Mouse (Mus musculus) gastrocnemius, adult 8-10 months (tissue): ENCODE measurements around the gene Gm20388. TPM values are rescaled to one million over a fixed set of nuclear protein-coding genes. Genes with fewer than 3 reads are reported as not detected.
"Not testable (repeated sequence)": the region's sequence is repeated elsewhere in the genome, so short reads cannot be mapped to it uniquely, and the experiment has no call there.

ENCODE experiments used
- DNase-seq, 2 experiments: peaks; one replicate each; pipeline ENCODE4 v3.0.0; 2022; ENCODE audit warnings: low spot score in 2 of 2
- total RNA-seq, 4 experiments: library from RNA; stranded (reverse); gene quantifications; 2 replicates each; pipeline ENCODE4 v1.2.4; 2022

The Gm20388 gene
- total RNA-seq, 4 experiments from 2014 or later: 4.4 to 20.0 (median 7.9) TPM; not detected in 1

DNA sequence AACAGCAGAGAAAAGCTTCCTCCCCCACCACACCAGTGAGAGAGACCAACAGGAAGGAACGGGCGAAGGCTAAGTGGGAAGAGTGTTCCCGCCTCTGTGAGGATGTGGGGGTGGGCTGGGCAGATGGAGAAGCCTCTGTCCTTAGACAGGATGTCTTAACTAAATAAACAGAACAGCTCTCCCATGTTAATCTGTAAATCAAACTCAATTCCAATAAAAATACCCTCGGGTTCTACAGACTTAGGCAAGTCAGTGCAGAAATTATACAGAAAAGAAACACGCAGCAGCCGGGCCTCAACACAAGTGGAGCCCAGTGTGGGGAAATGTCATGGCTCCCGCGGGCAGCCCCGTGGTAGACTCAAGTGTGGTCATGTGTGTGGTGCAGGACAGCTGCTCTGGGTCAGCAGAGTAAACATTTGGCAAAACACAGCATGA lies 3240.1 kb downstream of the Gm20388 start:
- DNase-seq: no peak

- no peak for DNase-seq
Observed at GRCm38 (mm10) chr8:123155177-123155576, 3244.5 kb downstream of the Gm20388 start.

DNA sequence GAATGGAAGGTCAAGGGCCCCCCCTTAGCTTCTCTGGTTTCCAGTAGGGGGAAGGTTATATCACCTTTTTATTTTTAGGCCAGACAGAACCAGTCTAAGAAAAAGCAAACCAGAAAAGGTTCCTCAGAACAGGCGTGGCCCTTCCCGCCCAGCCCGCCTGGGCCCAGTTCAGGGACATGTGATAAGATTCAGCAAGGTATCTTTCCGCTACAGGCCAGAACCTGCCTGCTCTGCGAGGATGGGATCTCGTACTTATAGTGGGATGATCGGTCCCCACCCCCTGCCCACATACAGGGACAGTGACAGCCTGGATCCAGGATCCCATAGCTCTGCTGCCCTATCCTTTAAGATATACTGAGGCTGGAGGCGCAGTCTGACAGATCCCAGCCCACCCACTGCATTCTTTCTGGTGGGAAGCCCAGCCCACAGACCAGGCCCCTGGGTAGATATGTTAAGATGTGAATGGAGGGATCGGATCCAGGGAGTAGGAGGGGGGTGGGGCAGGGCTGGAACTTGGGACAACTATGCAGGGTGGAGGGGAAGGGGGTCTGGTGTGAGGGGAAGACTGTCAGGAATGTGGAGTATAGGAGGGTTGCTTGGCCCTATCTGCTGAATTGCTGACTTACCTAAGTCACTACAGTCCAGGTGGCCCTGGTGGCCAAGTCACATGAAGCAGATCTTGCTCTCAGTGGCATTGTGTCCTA lies 3245.6 kb downstream of the Gm20388 start:
- DNase-seq: no peak

GRCm38 (mm10) chr8:123157888-123158465 lies 3247.3 kb downstream of the Gm20388 start, which contains the start of gene Sult5a1:
Gene Sult5a1 (minus strand): TSS chr8:123158315.
- DNase-seq: peak in 1 of 2 experiments; percentile 3

GRCm38 (mm10) chr8:123181391-123181790 lies 3270.8 kb downstream of the Gm20388 start:
- DNase-seq: peak; percentile 56 to 59

GRCm38 (mm10) chr8:123185566-123186409 lies 3275.1 kb downstream of the Gm20388 start, which contains the start of gene Dpep1:
Gene Dpep1 (plus strand): TSS chr8:123186242.
- peak; percentile 45 to 56 for DNase-seq

GRCm38 (mm10) chr8:123188006-123188405 lies 3277.4 kb downstream of the Gm20388 start:
- DNase-seq: no peak

- DNase-seq: no peak
Observed at GRCm38 (mm10) chr8:123188841-123189240, 3278.2 kb downstream of the Gm20388 start.

- peak; percentile 67 to 72 for DNase-seq
Observed at GRCm38 (mm10) chr8:123190678-123191077, 3280.0 kb downstream of the Gm20388 start.

DNA sequence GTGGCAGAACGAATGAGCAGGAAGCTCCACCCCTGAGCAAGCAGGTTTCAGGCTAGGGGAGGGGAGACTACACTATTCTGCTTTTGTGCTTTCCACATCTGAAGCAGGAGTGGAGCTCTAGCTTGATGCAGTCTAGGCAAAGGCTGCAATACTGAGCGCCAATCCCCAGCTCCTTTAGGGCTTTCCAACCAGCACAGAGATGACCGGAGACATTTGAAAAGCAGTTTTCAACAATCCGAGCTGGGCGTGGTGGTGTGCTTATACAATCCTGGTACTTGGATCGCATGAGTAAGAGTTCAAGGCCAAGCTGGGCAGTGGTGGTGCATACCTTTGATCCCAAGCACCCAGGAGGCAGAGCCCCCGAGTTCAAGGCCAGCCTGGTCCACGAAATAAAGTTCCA lies 3281.3 kb downstream of the Gm20388 start:
- no peak for DNase-seq

DNA sequence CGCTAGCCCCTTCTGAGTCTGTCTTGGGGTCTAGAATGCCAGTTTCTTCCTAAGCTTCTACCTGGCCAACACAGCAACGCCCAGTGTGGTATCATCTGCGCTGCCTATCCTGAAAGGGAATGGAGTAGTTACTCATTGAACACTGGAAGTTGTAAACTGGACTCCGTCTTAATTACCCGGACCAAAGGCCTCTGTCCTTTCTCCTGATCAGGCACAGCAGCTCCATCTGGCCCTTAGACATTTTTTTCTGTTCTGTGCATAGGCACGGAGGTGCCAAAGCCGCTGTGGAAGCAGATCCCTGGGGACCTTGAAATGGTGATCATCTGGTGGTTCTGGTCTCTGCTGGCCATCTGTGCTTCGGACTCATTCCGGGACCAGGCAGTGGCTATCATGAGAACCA lies 3283.1 kb downstream of the Gm20388 start:
- DNase-seq: no peak

GRCm38 (mm10) chr8:123197016-123197415 lies 3286.4 kb downstream of the Gm20388 start:
- not testable (repeated sequence) for DNase-seq

DNA sequence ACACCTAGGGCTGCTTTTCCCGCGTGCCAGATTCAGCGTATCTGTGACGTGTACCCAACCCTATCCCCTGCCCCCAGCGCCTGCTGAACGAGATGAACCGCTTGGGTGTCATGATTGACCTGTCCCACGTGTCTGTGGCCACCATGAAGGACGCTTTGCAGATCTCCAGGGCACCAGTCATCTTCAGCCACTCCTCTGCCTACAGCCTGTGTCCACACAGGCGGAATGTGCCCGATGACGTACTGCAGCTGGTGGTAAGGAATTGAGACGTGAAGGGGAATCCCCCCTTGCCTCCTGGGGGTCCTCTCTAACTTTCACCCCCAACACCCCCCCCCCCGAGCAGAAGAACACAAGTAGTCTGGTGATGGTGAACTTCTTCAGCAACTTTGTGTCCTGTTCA lies 3289.2 kb downstream of the Gm20388 start:
- no peak for DNase-seq

DNA sequence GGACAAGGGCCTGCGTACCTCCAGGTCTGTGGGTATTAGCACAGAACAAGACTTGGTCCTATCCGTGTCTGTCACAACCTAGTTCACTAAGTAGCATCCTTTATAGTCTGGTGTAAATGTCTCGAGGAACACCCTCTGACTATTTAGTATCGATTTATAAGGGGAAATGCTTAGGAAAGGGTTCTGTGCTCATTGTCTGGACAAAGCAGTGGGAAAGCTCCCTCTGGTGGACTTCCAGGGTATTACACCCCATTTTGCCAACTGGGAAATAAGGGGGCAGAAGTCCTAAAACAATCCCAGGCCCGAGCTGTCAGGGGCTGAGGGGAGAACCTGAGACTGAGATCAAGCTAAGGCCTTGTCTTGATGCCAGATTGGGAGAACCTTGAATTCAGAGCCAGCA lies 3291.6 kb downstream of the Gm20388 start:
- peak in 1 of 2 experiments; percentile 32 for DNase-seq

- DNase-seq: no peak
Observed at GRCm38 (mm10) chr8:123203571-123203970, 3292.9 kb downstream of the Gm20388 start.

DNA sequence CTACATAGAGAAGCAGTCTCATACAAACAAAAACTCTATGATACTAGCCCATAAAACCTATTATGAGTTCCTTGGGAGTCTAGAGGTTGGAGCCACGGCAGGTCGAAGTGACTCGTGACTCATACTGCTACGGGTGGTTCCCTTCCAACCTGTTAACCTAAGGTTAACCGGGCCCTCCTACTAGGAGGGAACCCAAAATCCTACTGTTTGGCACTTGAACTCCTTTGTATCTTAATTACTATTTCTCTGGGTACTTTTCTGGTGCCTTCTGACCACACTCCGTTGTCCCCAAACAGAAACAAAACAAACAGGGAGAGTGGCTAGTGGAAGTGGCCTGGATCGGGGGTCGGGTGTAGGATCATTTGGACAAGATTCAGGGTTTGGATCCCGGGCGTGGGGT lies 3301.2 kb downstream of the Gm20388 start:
- DNase-seq: no peak

DNA sequence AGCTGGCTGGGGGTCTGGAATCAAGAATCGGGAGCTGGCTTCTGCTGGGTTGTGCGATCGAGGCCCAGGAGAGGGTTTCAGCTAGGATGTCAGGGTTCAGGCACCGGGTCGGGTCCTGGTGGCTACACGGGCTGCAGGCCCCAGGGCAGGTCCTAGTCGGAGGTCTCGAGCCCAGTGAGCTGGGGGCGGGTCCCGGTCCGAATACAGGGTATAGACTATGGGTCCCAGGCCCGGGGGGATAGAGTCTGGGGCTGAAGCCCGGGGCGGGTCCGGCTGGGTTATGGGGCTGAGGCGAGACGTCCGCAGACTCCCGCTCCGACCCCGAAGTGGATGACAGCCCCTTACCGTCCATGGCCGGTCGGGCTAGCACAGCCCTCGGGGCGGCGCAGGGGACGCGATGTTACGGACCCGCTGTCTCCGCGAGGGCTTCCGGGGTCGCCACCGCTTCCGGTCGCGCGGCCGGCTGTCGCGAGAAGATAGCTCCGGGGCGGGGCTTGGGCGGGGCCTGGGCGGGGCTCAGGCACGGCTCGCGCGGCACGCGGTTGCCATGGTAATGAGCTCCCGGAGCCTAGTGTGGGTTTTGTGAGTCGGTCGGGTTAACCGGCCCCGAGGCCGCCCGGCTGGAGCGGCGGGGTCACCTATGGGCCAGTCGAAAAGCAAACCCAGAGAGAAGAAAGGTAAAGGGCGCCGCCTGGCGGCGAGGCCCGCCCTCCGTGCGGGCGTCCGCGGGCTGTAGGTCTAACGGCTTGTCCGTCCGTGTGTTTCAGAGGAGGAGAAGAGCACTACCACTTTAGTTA lies 3301.9 kb downstream of the Gm20388 start, which contains the start of the genes Chmp1a and Spata33:
Gene Chmp1a, minus strand, starts transcription at position 443 of the 797 bp plus-strand sequence.
Gene Spata33, plus strand, starts transcription at position 512 of the 797 bp plus-strand sequence.
- peak; percentile 74 to 83 for DNase-seq

GRCm38 (mm10) chr8:123213118-123213772 lies 3302.6 kb downstream of the Gm20388 start:
- DNase-seq: no peak

GRCm38 (mm10) chr8:123215430-123215829 lies 3304.8 kb downstream of the Gm20388 start:
- DNase-seq: no peak

DNA sequence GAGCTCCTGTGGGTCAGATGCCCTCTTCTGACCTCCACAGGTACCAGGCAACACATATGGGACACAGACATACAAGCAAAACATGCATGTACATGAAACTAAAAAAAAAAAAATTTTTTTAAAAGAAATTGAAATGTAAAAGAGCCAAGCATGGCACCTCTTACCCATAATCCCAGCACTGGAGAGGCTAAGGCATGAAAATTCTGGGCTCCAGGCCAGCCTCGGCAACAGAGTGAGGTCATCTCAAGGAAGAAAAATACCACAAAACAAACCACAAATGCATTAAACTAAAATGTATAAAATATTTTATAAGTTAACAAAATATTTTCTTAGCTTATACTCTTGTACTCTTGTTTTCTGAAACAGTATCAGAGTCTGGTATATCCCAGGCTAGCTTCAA lies 3310.3 kb downstream of the Gm20388 start:
- DNase-seq: no peak
